Mouse (Mus musculus): ENCODE results near the gene Muc2. TPM values are rescaled to one million over a fixed set of nuclear protein-coding genes. Genes with fewer than 3 reads are reported as not detected.
"Not testable (repeated sequence)": the region's sequence is repeated elsewhere in the genome, so short reads cannot be mapped to it uniquely, and the experiment has no call there.

The Muc2 gene
- total RNA-seq (2021), result under 1 TPM in 1 of 2 experiments, not detected in 1; 0.27 TPM
- long read RNA-seq, experiment 1, result 0 reads
- long read RNA-seq, experiment 2, result 0 reads

DNA sequence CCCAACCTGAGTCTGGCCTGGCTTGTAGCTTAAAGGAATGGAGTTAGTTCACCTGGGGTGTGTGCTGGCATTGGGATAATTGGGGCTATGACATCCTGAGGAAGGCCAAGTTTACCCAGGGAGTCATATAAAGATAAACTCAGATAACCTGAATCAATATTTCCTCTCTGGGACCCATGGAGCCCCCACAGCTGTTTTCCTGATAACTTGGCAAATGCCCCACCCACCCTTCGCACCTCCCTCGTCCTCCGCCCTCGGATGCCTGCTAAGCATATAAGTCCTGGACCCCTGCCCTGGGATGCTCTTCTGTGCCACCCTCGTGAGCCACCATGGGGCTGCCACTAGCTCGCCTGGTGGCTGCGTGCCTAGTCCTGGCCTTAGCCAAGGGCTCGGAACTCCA, at the start of gene Muc2:
Gene Muc2 (plus strand): TSS at position 301 of the 400 bp plus-strand sequence.
- DNase-seq (ENCODE audit: low spot score in 2 of 2), result no peak
- Histone ChIP-seq H3K27ac (no peak within 1 kb of the TSS), H3K4me3 (no peak within 1 kb of the TSS)
- no peak for TF ChIP-seq CTCF (conservative IDR thresholded peaks at IDR 0.05)

DNA sequence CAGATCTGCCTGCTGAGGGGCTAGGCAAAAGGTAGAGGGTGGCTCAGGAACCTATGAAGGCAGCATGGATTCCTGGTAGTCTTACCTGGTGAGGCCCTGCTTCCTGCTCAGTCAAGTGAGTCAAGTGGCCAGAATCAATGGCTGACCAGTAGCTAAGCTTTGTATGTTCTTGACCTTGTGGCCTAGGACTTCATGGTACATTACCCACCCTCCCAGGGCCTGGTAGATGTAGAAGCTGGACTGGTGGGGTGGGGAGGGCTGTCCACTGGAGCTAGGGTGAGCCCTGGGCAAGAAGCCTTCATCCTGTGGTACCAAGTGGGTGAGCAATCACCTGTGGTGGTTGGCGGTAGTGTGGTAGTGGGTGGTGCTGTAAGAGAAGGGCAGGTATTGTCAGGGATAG, 47.8 kb upstream of the Muc2 start:
- no peak overlapping the region for H3K4me3 ChIP-seq
- no peak overlapping the region for H3K27ac ChIP-seq
- no peak for TF ChIP-seq CTCF (conservative IDR thresholded peaks at IDR 0.05)
- DNase-seq (ENCODE audit: low spot score in 2 of 2), result no peak

DNA sequence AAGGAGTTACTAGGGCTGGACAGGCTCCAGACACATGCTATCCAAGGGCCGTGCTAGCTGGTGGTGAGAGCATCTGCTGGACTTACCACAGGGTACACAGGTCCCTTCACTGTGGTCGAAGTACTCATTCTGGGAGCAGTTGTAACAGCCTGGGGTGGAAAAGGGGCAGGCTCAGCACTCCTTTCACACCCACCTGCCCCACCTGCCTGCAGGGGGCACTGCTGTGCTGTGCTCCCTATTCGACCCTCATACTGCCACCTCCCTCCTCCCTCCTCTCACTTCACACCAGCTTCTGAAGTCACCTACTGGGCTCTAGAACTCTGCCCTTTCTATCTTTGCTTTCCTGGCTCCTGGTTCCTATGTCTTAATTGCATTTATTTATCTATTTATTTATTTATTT, 47.0 kb upstream of the Muc2 start:
- TF ChIP-seq CTCF (conservative IDR thresholded peaks at IDR 0.05), result peak; percentile 72
- DNase-seq (ENCODE audit: low spot score in 2 of 2), result peak in 1 of 2 experiments; percentile 29
- no peak overlapping the region for H3K4me3 ChIP-seq

DNA sequence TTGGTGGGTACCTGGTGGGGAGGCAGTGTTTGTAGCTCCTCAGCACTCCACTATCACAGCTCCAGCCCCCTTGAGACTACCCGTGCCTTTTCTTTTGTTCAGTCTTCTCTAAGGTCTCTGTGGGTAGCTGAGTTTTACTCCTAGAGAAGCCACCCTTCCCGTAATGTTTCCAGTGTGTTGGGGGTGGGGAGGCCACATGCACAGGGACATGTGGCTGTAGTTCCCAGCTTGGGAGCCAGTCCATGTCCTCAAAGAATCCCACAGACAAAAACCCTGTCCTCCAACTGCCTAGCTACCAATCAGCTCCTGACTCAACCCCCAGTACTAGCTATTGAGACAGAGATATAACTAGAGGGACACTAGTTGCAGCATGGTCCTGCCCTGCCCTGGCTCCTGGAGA, 43.1 kb upstream of the Muc2 start:
- Histone ChIP-seq H3K27ac (no peak overlapping the region), H3K4me3 (no peak overlapping the region)
- no peak for DNase-seq (ENCODE audit: low spot score in 2 of 2)
- TF ChIP-seq CTCF (conservative IDR thresholded peaks at IDR 0.05), result no peak

More for the DNA sequence above, 47.0 kb upstream of the Muc2 start:
- no peak overlapping the region for H3K27ac ChIP-seq

DNA sequence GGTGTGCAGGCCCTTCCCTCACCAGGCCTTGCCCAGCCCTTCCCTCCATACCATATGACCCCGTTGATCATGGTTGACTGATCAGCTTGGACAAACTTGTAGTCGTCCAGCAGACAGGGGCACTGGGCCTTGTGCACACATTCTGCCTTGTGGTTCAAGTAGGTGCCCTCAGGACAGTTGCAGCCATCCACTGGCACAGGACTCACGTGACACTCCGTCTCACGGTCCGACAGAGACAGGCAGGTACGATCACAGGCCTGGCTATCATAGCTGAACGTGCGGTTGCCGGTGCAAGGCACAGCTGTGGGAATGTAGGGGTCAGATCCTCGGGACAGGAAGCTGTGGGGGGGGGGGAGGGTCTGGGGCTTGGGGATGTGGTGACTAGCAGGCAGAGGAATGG, 42.3 kb upstream of the Muc2 start:
- DNase-seq (ENCODE audit: low spot score in 2 of 2), result no peak
- no peak for TF ChIP-seq CTCF (conservative IDR thresholded peaks at IDR 0.05)
- Histone ChIP-seq H3K27ac (no peak overlapping the region), H3K4me3 (no peak overlapping the region)

DNA sequence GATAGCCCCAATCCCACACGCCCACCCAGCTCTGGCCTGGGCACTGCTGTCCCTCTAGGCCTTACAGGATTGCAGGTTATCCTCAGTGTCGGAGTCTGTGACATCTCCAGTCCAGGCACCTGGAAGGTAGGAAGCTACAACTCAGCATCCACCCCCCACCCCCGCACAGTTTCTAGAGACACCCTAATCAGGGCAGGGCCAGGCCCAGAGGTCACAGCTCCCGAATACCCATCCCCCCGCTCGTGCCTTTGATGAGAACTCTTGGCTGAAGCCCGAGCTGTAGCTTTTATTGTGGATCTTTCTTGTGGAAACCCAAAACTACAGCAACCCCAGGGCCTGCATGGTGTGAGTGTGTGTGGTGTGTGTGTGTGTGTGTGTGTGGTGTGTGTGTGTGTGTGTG, 37.9 kb upstream of the Muc2 start:
- DNase-seq (ENCODE audit: low spot score in 2 of 2), result no peak
- TF ChIP-seq CTCF (conservative IDR thresholded peaks at IDR 0.05), result no peak
- Histone ChIP-seq H3K4me3 (no peak overlapping the region), H3K27ac (no peak overlapping the region)

DNA sequence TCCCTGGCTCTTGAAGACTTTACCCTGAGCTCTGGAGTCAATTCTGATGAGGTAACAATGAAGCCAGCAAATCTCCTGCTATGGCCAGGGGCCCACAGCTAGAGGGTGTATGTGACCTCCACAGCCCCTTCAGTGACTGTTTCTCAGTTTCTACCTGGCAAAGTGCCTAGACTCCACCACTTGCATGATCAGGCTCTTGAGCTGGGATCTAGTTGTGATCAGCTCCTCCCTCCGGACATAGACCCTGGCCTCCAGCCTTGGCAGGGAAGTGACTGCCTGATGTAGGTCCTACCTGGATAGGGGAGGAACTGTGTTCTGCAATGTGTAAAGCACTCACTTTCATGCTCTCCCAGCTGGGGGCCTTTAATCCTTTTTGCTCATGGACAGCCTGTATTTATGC, 29.8 kb upstream of the Muc2 start:
- no peak overlapping the region for H3K4me3 ChIP-seq
- no peak for DNase-seq (ENCODE audit: low spot score in 2 of 2)
- TF ChIP-seq CTCF (conservative IDR thresholded peaks at IDR 0.05), result 0 out of 2 replicates have a peak, but pooled peaks have one; percentile 7
- no peak overlapping the region for H3K27ac ChIP-seq

DNA sequence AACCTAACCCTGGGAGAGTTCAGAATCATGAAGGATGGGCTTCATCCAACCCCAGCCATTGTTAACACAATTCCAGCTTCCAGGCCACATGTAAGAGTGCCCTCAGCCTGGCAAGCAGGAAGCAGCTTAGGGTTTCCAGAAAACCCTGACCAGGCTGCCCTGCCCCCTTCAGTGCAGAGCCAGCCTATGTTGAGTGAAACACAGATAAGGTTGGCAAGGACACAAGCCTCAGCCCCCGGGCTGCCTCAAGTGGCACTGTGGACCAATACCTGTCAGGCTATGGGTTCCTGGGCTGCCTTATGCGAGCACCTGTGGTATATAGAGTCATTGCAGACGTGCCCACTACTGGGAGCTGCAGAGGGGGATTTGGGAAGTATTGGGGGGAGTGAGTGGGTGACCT, 28.7 kb upstream of the Muc2 start:
- Histone ChIP-seq H3K27ac (no peak overlapping the region), H3K4me3 (no peak overlapping the region)
- no peak for TF ChIP-seq CTCF (conservative IDR thresholded peaks at IDR 0.05)
- DNase-seq (ENCODE audit: low spot score in 2 of 2), result no peak

DNA sequence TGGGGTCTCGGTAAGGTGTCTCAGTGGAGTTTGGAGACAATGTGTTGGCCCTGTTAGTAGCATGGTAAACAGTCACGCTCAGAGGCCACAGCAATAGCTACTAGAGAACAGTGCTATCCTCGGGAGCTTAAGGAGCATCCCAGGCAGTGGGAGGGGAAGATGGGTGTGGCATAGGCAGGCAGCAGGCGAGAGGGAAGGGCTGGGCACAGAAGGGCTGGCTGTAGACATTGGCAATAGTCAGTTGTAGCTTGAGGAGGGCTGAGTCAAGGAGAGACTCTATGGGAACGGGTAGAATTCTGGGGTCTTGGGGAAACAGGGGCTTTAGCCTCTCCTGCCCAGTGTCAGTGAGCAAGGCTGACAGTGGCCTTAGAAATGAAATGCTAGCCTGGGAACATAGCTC, 27.9 kb upstream of the Muc2 start:
- Histone ChIP-seq H3K4me3 (no peak overlapping the region), H3K27ac (no peak overlapping the region)
- DNase-seq (ENCODE audit: low spot score in 2 of 2), result no peak
- no peak for TF ChIP-seq CTCF (conservative IDR thresholded peaks at IDR 0.05)

DNA sequence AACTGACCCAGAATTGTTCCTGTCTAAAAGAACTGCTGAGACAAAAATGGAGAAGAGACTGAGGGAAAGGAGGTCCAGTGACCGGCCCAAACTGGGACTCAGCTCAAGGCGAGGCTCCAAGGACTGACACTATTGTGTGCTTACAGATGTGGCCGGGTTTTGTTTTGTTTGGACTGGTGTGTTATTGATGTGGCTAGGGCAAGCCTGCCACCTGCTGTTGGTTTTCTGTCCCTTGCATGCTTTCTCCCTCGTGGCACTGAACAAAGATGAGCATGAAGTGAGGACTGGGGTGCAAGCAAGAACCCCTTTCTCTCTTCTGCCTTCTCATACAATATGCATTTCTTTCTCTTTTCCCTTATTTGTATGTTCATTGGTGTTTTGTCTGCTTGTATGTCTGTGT, 23.9 kb upstream of the Muc2 start:
- DNase-seq (ENCODE audit: low spot score in 2 of 2), result peak; percentile 25 to 55

DNA sequence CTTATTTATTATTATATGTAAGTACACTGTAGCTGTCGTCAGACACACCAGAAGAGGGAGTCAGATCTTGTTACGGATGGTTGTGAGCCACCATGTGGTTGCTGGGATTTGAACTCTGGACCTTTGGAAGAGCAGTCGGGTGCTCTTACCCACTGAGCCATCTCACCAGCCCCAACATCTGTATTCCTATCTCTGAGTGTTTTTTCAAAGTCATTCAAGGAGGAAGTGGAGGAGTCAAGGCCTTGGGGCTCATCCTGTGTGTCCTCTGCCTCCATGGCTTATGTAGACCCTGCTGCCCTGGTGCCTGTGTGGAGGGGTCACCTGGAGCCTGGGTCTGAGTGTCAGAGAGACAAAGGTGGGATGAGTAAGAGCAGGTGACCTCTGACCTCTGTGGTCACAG, 21.0 kb upstream of the Muc2 start:
- not testable (repeated sequence) for H3K4me3 ChIP-seq; H3K27ac ChIP-seq; DNase-seq (ENCODE audit: low spot score in 2 of 2)

More for the DNA sequence above, 23.9 kb upstream of the Muc2 start:
- TF ChIP-seq CTCF (conservative IDR thresholded peaks at IDR 0.05), result peak; percentile 82
- Histone ChIP-seq H3K4me3 (no peak overlapping the region), H3K27ac (no peak overlapping the region)

DNA sequence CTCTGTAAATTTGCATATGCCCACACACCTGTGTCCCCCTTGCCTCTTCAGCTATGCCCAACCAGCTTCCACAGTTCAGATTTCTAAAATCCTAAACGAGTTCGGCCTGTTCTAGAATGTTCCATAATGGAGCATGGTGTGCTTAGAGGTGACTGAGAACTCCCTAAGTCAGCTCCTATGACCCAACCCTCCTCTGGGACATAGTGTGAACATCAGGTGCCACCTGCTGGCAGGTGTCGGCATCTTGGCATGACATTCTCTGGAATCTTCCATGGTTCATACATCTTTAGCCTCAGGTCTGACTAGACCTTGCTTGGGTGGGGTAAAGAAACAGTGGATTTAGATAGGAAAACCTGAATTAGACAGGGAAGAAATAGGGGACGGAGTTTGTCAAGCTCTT, 19.1 kb upstream of the Muc2 start:
- no peak overlapping the region for H3K27ac ChIP-seq
- H3K4me3 ChIP-seq, result no peak overlapping the region
- TF ChIP-seq CTCF (conservative IDR thresholded peaks at IDR 0.05), result peak; percentile 68
- peak in 1 of 2 experiments; percentile 11 for DNase-seq (ENCODE audit: low spot score in 2 of 2)

DNA sequence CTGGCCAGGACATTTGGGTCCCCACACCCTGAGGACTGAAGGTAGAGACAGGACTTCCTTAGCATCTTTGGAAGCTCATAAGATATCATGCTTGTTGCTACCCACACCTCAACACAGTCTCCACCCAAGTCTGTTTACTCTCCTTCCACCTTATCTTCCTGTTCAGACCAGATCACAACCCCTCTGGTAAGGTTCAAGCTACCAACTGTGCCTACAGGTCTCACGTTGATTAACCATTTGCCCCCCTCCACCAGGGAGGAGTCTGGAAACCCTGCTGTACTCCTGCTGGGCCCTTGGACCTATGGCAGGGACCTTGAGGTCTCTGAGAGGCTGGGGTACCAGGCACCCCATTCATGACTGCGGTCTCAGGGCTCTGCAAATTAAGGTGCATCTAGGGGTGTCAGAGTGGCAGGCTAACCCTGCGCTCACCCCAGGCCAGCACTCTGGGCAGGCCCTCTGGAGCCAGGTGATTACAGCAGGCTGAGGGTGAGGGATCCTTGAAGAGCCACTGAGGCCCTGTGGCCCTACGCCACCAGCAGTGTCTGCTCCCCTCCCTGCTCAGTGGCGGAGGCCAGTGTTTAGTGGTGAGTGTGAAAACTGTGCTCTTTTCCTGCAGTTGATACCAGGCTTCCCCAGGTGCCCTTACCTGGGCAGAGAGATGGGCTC, 18.4 kb upstream of the Muc2 start:
- DNase-seq (ENCODE audit: low spot score in 2 of 2), result no peak
- no peak overlapping the region for H3K27ac ChIP-seq
- no peak for TF ChIP-seq CTCF (conservative IDR thresholded peaks at IDR 0.05)
- no peak overlapping the region for H3K4me3 ChIP-seq

DNA sequence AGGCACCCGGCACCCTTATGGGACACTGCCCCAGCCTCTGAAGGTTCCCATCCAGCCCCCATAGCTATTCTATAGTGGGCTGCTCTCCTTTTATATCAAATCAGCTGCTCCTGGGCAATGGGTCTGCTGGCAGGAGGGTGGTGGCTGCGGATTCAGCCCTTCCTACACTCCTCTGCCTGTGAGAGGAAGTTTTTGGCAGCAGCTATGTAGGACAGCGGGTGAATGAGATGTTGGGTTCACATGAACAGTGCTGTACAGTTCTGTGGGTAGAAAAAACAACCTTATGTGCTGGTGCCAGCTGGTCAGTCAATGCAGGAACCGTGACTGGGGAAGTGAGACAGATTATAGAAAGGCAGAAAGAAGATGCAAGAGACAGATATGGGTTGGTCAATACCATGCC, 11.2 kb upstream of the Muc2 start:
- DNase-seq (ENCODE audit: low spot score in 2 of 2), result no peak
- no peak overlapping the region for H3K27ac ChIP-seq
- TF ChIP-seq CTCF (conservative IDR thresholded peaks at IDR 0.05), result no peak
- no peak overlapping the region for H3K4me3 ChIP-seq

Measured in layer of hippocampus, adult 2 months (tissue).